11 mouse cellular contexts compared by ENCODE assay signal in the genomic region with DNA sequence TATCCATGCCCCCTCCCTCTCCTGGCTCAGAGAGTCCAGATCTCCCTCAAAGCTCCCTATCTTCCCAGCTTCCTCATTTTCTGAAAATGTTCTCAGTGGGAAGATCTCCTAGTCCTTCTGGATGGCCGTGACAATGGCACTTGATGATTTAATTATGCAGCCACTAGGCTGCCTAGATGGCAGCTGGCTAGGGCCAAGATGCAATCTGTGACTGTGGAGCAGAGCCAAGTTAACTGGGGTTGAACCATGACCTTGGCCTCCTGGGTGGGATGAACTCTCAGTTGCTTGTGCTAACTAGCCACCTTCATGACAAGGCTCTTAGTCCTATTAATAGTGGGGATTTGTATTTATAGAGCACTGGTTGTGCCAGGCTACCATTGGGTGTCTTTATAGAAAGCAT.
DNase-seq lines count a peak whose midpoint lies in the region; TF ChIP-seq lines count a peak whose summit lies in the region.
"Had no signal": no experiment of that assay in that cellular context is flagged by ENCODE, and none has a peak within 500 bp of the region (broad histone marks: within the 10 kb centered on the region; RNA-seq: fewer than 3 reads in every experiment).

No protein-coding gene starts in this region.

- TF ChIP-seq CTCF in brain, embryonic 14.5 days (IDR thresholded peaks at IDR 0.05; ENCODE audit: borderline replicate concordance, extremely low read depth, insufficient read depth, insufficient read length), result no peak

- DNase-seq in gastrocnemius, adult 18-20 months (ENCODE audit: low spot score), result peak; percentile 16
- no peak for DNase-seq in gastrocnemius, postnatal 4 days (ENCODE audit: low spot score in 2 of 2)
- DNase-seq in kidney, adult 9 months, result peak; percentile 4
- DNase-seq in kidney, adult 8-10 months, result no peak
- DNase-seq in adrenal gland, adult 8-10 months, result peak; percentile 51
- peak; percentile 45 for DNase-seq in brain, embryonic 14.5 days (ENCODE audit: low read depth)
- DNase-seq in spleen, postnatal 4 days (ENCODE audit: low spot score in 2 of 2), result no peak
- DNase-seq: gastrocnemius, postnatal 25 days; heart, postnatal 4 days; lung, adult 18-20 months; right cerebral cortex, postnatal 14 days had no signal

- no peak for TF ChIP-seq POLR2A in brain, embryonic 14.5 days (IDR thresholded peaks at IDR 0.05; ENCODE audit: borderline replicate concordance, extremely low read depth, insufficient read depth, insufficient read length, poor library complexity, severe bottlenecking)

Comparison
In these comparisons a context has a peak if more than half of its experiments do, and no peak if none do; other contexts are left out.
1. DNase-seq: peak in gastrocnemius, adult 18-20 months (single experiment), kidney, adult 9 months (single experiment), adrenal gland, adult 8-10 months (single experiment) and brain, embryonic 14.5 days (single experiment); none in gastrocnemius, postnatal 4 days (0 of 2), kidney, adult 8-10 months (0 of 2) and spleen, postnatal 4 days (0 of 2).